Mouse (Mus musculus) lung, postnatal 0 days (tissue): ENCODE data around the gene Slc22a4. TPM values are rescaled to one million over a fixed set of nuclear protein-coding genes. Genes with fewer than 3 reads are reported as not detected.

ENCODE experiments used
- ATAC-seq: fragments of 200-750 bp; cut with Nextera tagmentation; 2 replicates; pipeline ENCODE4 v1.8.0; 2017; ENCODE audit warnings: moderate library complexity
- DNase-seq: peaks from one replicate; pipeline ENCODE4 v3.0.0-alpha.2; 2016; ENCODE audit warnings: low spot score
- H3K27ac ChIP-seq: fragments of 300-500 bp; sonication (generic); 2 replicates; pipeline ENCODE4 v1.5.1; 2014; ENCODE audit warnings: antibody characterized with exemption, mild to moderate bottlenecking, low read length, mixed read lengths
- H3K27me3 ChIP-seq: fragments of 300-500 bp; sonication (generic); replicated peaks from 2 replicates; pipeline ENCODE4 v1.6.1; 2014; ENCODE audit warnings: low read length, mixed read lengths; ENCODE audit not compliant: insufficient read depth
- H3K36me3 ChIP-seq: fragments of 300-500 bp; sonication (generic); 2 replicates; pipeline ENCODE4 v1.6.1; 2014; ENCODE audit warnings: low read length, mixed read lengths; ENCODE audit not compliant: insufficient read depth
- H3K4me1 ChIP-seq: fragments of 300-500 bp; sonication (generic); 2 replicates; pipeline ENCODE4 v1.6.1; 2014; ENCODE audit warnings: antibody characterized with exemption, low read depth, low read length, mixed read lengths; ENCODE audit not compliant: insufficient read depth
- H3K4me2 ChIP-seq: fragments of 300-500 bp; sonication (generic); replicated peaks from 2 replicates; pipeline ENCODE4 v1.6.1; 2014; ENCODE audit warnings: low read depth, mild to moderate bottlenecking, low read length, moderate library complexity, mixed read lengths
- H3K4me3 ChIP-seq: fragments of 300-500 bp; sonication (generic); 2 replicates; pipeline ENCODE4 v1.5.1; 2014; ENCODE audit warnings: low read depth, low read length
- H3K9ac ChIP-seq: fragments of 300-500 bp; sonication (generic); replicated peaks from 2 replicates; pipeline ENCODE4 v1.6.1; 2014; ENCODE audit warnings: low read depth, mild to moderate bottlenecking
- H3K9me3 ChIP-seq: fragments of 300-500 bp; sonication (generic); 2 replicates; pipeline ENCODE4 v1.6.1; 2016; ENCODE audit warnings: low read length, mixed read lengths
- CTCF ChIP-seq: IDR thresholded peaks from 2 replicates; pipeline ENCODE4 v1.5.1; 2016; ENCODE audit warnings: antibody characterized with exemption, mild to moderate bottlenecking
- EP300 ChIP-seq: IDR thresholded peaks from 2 replicates; pipeline ENCODE4 v1.6.1; 2016; ENCODE audit warnings: antibody characterized with exemption, mild to moderate bottlenecking, control low read depth
- WGBS: fragments of 180-500 bp; shearing (Covaris S2); extraction: QIAGEN DNeasy Blood & Tissue Kit; methylation state at CpG from one replicate; pipeline ENCODE4 v1.1.7; 2014; 5-methylcytosine and 5-hydroxymethylcytosine counted together
- polyA plus RNA-seq: library from polyadenylated mRNA; unstranded; fragments of >200 nt; fragmentation: Nextera tagmentation; extraction: Ambion mirVana; gene quantifications from 2 replicates; pipeline ENCODE4 v1.2.1, GENCODE M21; 2015

Gene Slc22a4
- polyA plus RNA-seq, 1 experiment from 2014 or later = 1.1 TPM

GRCm38 (mm10) chr11:54068520-54069371, 40.9 kb upstream of the Slc22a4 start, which contains the start of gene Pdlim4:
Pdlim4 (minus strand) TSS chr11:54069014.
- H3K36me3 ChIP-seq = no peaks in the 10 kb centered on the region
- peak within 1 kb of the TSS; percentile 84 for H3K4me2 ChIP-seq
- 3% methylated on average over 48 of the region's 61 CpGs for WGBS
- H3K9ac ChIP-seq = 0 out of 2 replicates have a peak within 1 kb of the TSS, but pooled peaks have one; percentile 8
- H3K4me3 ChIP-seq = peak within 1 kb of the TSS; percentile 37
- no peaks in the 10 kb centered on the region; the same call in 1 of the 2 replicates for H3K4me1 ChIP-seq
- peaks cover 10% of the 10 kb centered on the region; the same call in 1 of the 2 replicates for H3K27me3 ChIP-seq
- ATAC-seq (peak; percentile 28; the same call in 1 of the 2 replicates), DNase-seq (peak; percentile 47)
- TF ChIP-seq EP300 = no peak
- TF ChIP-seq CTCF = no peak
- no peak within 1 kb of the TSS for H3K27ac ChIP-seq
- no peaks in the 10 kb centered on the region for H3K9me3 ChIP-seq

DNA sequence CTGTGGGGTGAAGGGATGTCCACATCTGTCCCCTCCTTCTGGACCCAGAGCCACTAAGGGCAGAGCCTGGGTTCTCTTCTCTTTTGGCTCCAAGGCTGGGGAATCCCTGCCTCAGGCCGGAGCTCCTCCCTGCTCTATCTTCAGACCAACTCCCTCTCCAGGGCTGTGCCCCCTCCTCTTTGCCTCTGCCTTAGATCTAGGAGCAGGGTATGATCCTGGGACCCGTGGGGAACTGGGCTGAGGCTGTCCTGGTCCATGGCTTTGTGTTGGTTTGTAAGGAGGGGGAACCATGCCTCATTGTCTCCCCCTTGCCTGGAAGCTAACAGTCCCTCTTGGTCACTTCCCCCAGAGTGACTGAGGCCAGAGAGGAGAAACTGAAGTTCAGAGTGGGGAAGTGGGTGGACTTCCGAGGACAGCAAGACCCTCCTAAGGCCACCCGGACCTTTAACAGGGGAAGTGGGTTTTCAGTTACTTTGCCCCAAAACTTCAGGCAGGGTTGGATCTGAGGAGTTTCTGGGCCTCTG, 40.2 kb upstream of the Slc22a4 start:
- no peaks in the 10 kb centered on the region for H3K36me3 ChIP-seq
- WGBS = 49% methylated on average over 4 of the region's 4 CpGs
- no peaks in the 10 kb centered on the region; the same call in 1 of the 2 replicates for H3K4me1 ChIP-seq
- no peak overlapping the region for H3K9ac ChIP-seq
- peak overlapping the region; percentile 84 for H3K4me2 ChIP-seq
- no peak for ATAC-seq
- no peak for DNase-seq
- H3K4me3 ChIP-seq = peak overlapping the region; percentile 37; the same call in 1 of the 2 replicates
- no peak overlapping the region for H3K27ac ChIP-seq
- no peak for TF ChIP-seq CTCF
- no peak for TF ChIP-seq EP300
- H3K27me3 ChIP-seq = peaks cover 10% of the 10 kb centered on the region; the same call in 1 of the 2 replicates
- H3K9me3 ChIP-seq = no peaks in the 10 kb centered on the region

DNA sequence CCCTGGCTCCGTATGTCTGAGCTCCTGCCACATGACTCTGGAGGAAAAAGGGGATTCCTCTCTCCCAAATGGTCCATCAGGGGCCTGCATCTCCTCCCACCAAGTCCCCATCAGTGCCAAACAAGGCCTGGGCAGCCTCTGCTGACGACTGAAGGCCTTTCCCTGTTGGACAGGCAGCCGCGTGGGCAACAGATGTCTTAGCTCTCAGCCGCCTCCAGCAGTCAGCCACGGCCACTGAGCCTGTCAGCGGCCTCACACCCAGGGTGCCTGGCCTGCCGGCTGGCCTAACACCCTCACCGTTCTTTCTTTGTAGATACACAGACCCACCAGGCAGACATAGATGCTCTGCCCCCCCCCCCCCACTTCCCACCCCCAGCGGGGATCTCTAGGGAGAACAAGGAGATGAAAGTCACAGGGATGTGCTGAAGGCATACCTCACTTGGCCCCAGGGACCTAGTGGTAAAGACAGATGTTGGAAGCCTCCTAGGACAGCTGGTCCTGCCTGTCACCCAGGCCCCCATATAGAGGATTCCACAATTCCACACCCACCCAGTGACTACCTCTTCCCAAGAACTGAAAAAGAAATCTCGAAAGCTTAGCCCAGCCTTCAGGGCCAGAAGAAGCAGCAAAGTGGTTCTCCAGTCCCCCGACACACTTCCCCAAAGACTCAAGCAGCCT, 39.6 kb upstream of the Slc22a4 start:
- ATAC-seq = peak; percentile 81

DNA sequence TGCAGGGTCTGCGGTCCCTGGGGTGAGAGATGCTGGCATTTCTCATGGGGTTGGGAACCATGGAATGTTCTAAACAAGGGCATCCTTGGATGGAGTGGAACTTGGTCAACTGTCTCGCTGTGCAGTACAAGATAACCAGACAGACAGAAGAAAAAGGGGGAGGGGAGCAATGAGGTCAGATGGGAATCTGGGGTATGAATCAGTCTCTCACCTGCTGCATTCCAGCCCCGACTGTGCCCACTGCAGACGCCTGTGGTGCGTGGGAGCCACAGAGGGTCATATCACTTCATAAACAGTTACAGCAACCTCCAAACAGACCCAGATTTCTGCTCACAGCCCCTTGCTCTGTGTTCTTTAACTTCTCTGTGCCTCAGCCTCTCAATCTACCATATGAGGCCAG, 38.5 kb upstream of the Slc22a4 start:
- H3K4me1 ChIP-seq = no peaks in the 10 kb centered on the region; the same call in 1 of the 2 replicates
- no peak overlapping the region for H3K4me2 ChIP-seq
- H3K4me3 ChIP-seq = no peak overlapping the region
- H3K9ac ChIP-seq = no peak overlapping the region
- H3K27ac ChIP-seq = no peak overlapping the region
- H3K36me3 ChIP-seq = no peaks in the 10 kb centered on the region
- ATAC-seq (no peak), DNase-seq (no peak)
- no peak for TF ChIP-seq EP300
- no peak for TF ChIP-seq CTCF
- H3K9me3 ChIP-seq = no peaks in the 10 kb centered on the region
- 63% methylated on average over 5 of the region's 5 CpGs for WGBS
- H3K27me3 ChIP-seq = peaks cover 10% of the 10 kb centered on the region; the same call in 1 of the 2 replicates

More for the DNA sequence above, 39.6 kb upstream of the Slc22a4 start:
- H3K9me3 ChIP-seq = no peaks in the 10 kb centered on the region
- DNase-seq = peak; percentile 68
- peaks cover 10% of the 10 kb centered on the region; the same call in 1 of the 2 replicates for H3K27me3 ChIP-seq
- 42% methylated on average over 12 of the region's 12 CpGs for WGBS
- H3K4me2 ChIP-seq = no peak overlapping the region
- H3K27ac ChIP-seq = no peak overlapping the region
- no peaks in the 10 kb centered on the region; the same call in 1 of the 2 replicates for H3K4me1 ChIP-seq
- no peak overlapping the region for H3K9ac ChIP-seq
- TF ChIP-seq EP300 (no peak), CTCF (no peak)
- H3K36me3 ChIP-seq = no peaks in the 10 kb centered on the region
- no peak overlapping the region for H3K4me3 ChIP-seq

GRCm38 (mm10) chr11:54065915-54066178, 38.0 kb upstream of the Slc22a4 start:
- Histone ChIP-seq H3K27ac (no peak overlapping the region), H3K4me2 (no peak overlapping the region), H3K36me3 (no peaks in the 10 kb centered on the region), H3K4me3 (no peak overlapping the region), H3K4me1 (no peaks in the 10 kb centered on the region; the same call in 1 of the 2 replicates), H3K9ac (no peak overlapping the region), H3K27me3 (peaks cover 10% of the 10 kb centered on the region; the same call in 1 of the 2 replicates), H3K9me3 (no peaks in the 10 kb centered on the region)
- DNase-seq (no peak), ATAC-seq (no peak)
- TF ChIP-seq EP300 (no peak), CTCF (no peak)
- 55% methylated on average over 4 of the region's 4 CpGs for WGBS
